Mouse (Mus musculus) liver, embryonic 14.5 days (tissue): ENCODE data around the gene Igf2bp1. TPM values are rescaled to one million over a fixed set of nuclear protein-coding genes. Genes with fewer than 3 reads are reported as not detected.

ENCODE experiments used
- ATAC-seq: fragments of 200-750 bp; cut with Nextera tagmentation; 2 replicates; pipeline ENCODE4 v1.8.0; 2017; ENCODE audit warnings: moderate number of reproducible peaks, mild to moderate bottlenecking, moderate library complexity; ENCODE audit not compliant: insufficient read depth
- DNase-seq, 3 experiments: peaks; one replicate each; pipeline ENCODE4 v3.0.0-alpha.2; 2012 to 2013; ENCODE audit warnings: low read depth in 3 of 3, low spot score in 3 of 3
- H3K27ac ChIP-seq: fragments of 300-500 bp; sonication (generic); 2 replicates; pipeline ENCODE4 v1.5.1; 2014; ENCODE audit warnings: moderate library complexity, mild to moderate bottlenecking, control low read depth, inconsistent platforms
- H3K27me3 ChIP-seq: fragments of 300-500 bp; sonication (generic); 2 replicates; pipeline ENCODE4 v1.6.1; 2014; ENCODE audit warnings: mild to moderate bottlenecking, low read length, moderate library complexity; ENCODE audit not compliant: control insufficient read depth, insufficient read depth
- H3K36me3 ChIP-seq: fragments of 300-500 bp; sonication (generic); replicated peaks from 2 replicates; pipeline ENCODE4 v1.6.1; 2014; ENCODE audit warnings: low read depth; ENCODE audit not compliant: control insufficient read depth, insufficient read depth
- H3K4me1 ChIP-seq, 2 experiments: fragments of 200-500 bp in 1 of 2; fragments of 300-500 bp in 1 of 2; sonication (generic) in 1 of 2; replicated peaks; 2 replicates each; pipeline ENCODE4 v1.6.1; 2012 to 2014; ENCODE audit warnings: antibody characterized with exemption in 1 of 2, inconsistent platforms in 1 of 2, low read length in 1 of 2; ENCODE audit not compliant: control insufficient read depth in 2 of 2, insufficient read depth in 2 of 2
- H3K4me2 ChIP-seq: fragments of 300-500 bp; sonication (generic); 2 replicates; pipeline ENCODE4 v1.6.1; 2014; ENCODE audit warnings: low read depth, mild to moderate bottlenecking, control low read depth, moderate library complexity
- H3K4me3 ChIP-seq, 2 experiments: fragments of 200-500 bp in 1 of 2; fragments of 300-500 bp in 1 of 2; sonication (generic) in 1 of 2; 2 replicates each; pipeline ENCODE4 v1.5.1; 2012 to 2014; ENCODE audit warnings: low read depth in 2 of 2, low read length in 2 of 2, mild to moderate bottlenecking in 2 of 2, control low read depth in 1 of 2, inconsistent platforms in 1 of 2, moderate library complexity in 1 of 2; ENCODE audit not compliant: insufficient read depth in 1 of 2
- H3K9ac ChIP-seq: fragments of 300-500 bp; sonication (generic); replicated peaks from 2 replicates; pipeline ENCODE4 v1.6.1; 2014; ENCODE audit warnings: mild to moderate bottlenecking, control low read depth, moderate library complexity
- H3K9me3 ChIP-seq: fragments of 300-500 bp; sonication (generic); 2 replicates; pipeline ENCODE4 v1.6.1; 2016; ENCODE audit warnings: low read length, mixed read lengths; ENCODE audit not compliant: control insufficient read depth
- CTCF ChIP-seq: IDR thresholded peaks from 2 replicates; pipeline ENCODE4 v1.5.1; 2016; ENCODE audit warnings: antibody characterized with exemption, low read depth, control low read depth
- EP300 ChIP-seq: IDR thresholded peaks from 2 replicates; pipeline ENCODE4 v1.6.1; 2016; ENCODE audit warnings: antibody characterized with exemption, low read depth
- WGBS: fragments of 180-500 bp; shearing (Covaris S2); extraction: QIAGEN DNeasy Blood & Tissue Kit; methylation state at CpG from one replicate; pipeline ENCODE4 v1.1.7; 2014; ENCODE audit not compliant: insufficient replicate concordance; 5-methylcytosine and 5-hydroxymethylcytosine counted together
- polyA plus RNA-seq, 2 experiments: library from polyadenylated mRNA; depleted of rRNA in 1 of 2; stranded (reverse) in 1 of 2; unstranded in 1 of 2; fragments of >200 nt; fragmentation: Nextera tagmentation in 1 of 2; extraction: Ambion mirVana in 1 of 2; gene quantifications; 2 replicates each; pipeline versions ENCODE4 v1.2.1 to v1.2.3; 2012 to 2014

Igf2bp1 gene
- polyA plus RNA-seq, 2 experiments, result 4.1 to 7.6 TPM

DNA sequence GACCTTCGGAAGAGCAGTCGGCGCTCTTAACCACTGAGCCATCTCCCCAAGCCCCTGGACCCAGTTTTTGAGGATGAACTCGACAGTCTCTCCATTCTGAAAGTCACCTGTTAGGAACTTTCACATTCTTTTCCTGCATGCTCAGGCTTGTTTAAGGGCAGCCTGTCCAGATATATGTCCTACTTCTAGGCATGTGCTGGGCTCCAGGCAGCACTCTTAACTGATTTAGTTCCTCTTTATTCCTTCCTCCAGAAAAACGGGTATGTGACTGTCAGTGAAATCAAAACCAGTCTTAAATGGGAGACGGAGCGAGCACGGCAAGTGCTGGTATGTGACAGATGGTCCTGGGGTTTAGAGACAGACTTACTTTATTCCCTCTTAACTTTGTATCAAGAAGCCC lies 40.3 kb upstream of the Igf2bp1 start:
- WGBS, result 73% methylated on average over 8 of the region's 8 CpGs
- H3K36me3 ChIP-seq, result peaks cover 54% of the 10 kb centered on the region

DNA sequence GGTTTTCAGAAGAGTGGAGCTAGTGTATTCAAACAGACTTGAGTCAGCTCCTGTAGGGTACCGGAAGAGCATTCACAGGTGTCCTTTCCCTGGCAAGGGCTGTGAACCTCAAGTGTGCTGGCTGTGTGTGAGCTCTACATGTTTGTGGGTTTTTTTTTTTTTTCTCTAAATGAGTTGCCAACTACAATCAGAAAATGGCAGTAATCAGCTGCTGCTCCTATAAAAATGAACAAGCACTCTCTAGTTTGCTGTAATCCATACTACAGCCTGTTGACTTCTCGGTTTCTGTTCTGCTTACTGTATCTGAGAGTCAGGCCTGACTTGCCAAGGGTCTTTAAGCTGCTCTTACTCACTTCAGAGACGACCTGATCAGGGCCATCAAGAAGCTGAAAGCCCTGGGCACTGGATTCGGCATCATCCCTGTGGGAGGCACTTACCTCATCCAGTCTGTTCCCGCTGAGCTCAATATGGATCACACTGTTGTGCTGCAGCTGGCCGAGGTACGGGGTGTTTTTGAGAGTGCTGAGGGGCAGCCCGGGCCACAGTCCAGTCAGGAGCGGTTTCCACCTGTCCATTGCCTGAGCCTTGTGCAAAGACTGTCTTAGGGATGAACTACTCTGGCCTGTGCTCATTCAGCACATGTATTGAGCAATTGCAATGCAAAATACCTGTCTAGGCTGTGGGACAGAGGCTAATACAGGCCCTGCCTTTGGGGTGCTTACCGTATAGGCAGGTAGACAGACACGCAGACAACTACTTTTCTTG lies 39.2 kb upstream of the Igf2bp1 start:
- Histone ChIP-seq H3K4me1 (no peaks in the 10 kb centered on the region), H3K27ac (no peak overlapping the region), H3K36me3 (peaks cover 43% of the 10 kb centered on the region), H3K9me3 (no peaks in the 10 kb centered on the region), H3K4me3 (no peak overlapping the region), H3K9ac (no peak overlapping the region), H3K27me3 (no peaks in the 10 kb centered on the region), H3K4me2 (no peak overlapping the region)
- DNase-seq (no peak), ATAC-seq (no peak)
- WGBS, result 88% methylated on average over 11 of the region's 11 CpGs
- TF ChIP-seq CTCF, result no peak
- TF ChIP-seq EP300, result no peak

More for the DNA sequence above, 40.3 kb upstream of the Igf2bp1 start:
- no peak overlapping the region for H3K4me3 ChIP-seq
- no peaks in the 10 kb centered on the region for H3K4me1 ChIP-seq
- no peaks in the 10 kb centered on the region for H3K27me3 ChIP-seq
- no peak overlapping the region for H3K4me2 ChIP-seq
- TF ChIP-seq CTCF, result no peak
- no peak overlapping the region for H3K27ac ChIP-seq
- DNase-seq, result no peak
- H3K9me3 ChIP-seq, result no peaks in the 10 kb centered on the region
- H3K9ac ChIP-seq, result no peak overlapping the region
- no peak for ATAC-seq

DNA sequence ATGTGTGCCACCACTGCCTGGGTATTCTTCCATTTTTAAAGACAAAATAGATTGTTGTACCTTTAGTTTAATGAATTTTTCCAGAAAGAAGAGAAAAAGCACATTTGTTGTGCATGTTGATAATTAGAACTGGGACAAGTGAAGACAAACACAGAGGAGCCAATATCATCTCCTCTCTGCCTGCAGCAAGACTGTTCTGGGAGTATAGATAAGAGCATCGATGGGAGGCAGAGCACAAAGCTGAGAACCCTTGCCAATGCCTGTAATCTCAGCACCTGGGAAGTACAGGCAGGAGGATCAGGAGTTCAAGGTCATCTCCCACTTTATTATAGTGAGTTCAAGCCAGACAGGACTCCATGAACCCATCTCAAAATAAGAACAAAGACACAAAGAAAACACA lies 32.8 kb upstream of the Igf2bp1 start:
- 26% methylated on average over 1 of the region's 1 CpGs for WGBS
- ATAC-seq (no peak), DNase-seq (peak in 2 of 3 experiments; percentile 25 to 33)
- TF ChIP-seq EP300, result peak; percentile 47; the same call in 1 of the 2 replicates
- no peak for TF ChIP-seq CTCF
- H3K27me3 ChIP-seq, result no peaks in the 10 kb centered on the region
- H3K27ac ChIP-seq, result no peak overlapping the region
- no peaks in the 10 kb centered on the region for H3K9me3 ChIP-seq
- H3K4me3 ChIP-seq, result no peak overlapping the region
- no peak overlapping the region for H3K4me2 ChIP-seq
- H3K4me1 ChIP-seq, result peaks cover 14 to 23% of the 10 kb centered on the region in 2 experiments
- H3K36me3 ChIP-seq, result peaks cover 15% of the 10 kb centered on the region; the same call in 1 of the 2 replicates
- H3K9ac ChIP-seq, result no peak overlapping the region

- Histone ChIP-seq H3K9ac (no peak overlapping the region), H3K4me2 (no peak overlapping the region), H3K4me3 (no peak overlapping the region), H3K27ac (no peak overlapping the region), H3K27me3 (no peaks in the 10 kb centered on the region), H3K36me3 (peaks cover 11% of the 10 kb centered on the region; the same call in 1 of the 2 replicates), H3K9me3 (no peaks in the 10 kb centered on the region), H3K4me1 (peaks cover 14 to 23% of the 10 kb centered on the region in 2 experiments)
- TF ChIP-seq CTCF (no peak), EP300 (no peak)
- DNase-seq (no peak), ATAC-seq (no peak)
- 49% methylated on average over 5 of the region's 5 CpGs for WGBS
These were observed 31.8 kb upstream of the Igf2bp1 start for GRCm38 (mm10) chr11:96037499-96037898.

- ATAC-seq, result peak; percentile 40; the same call in 1 of the 2 replicates
- H3K27ac ChIP-seq, result peak overlapping the region; percentile 7
These were observed 29.4 kb upstream of the Igf2bp1 start for GRCm38 (mm10) chr11:96035133-96035532.

More at GRCm38 (mm10) chr11:96035133-96035532, 29.4 kb upstream of the Igf2bp1 start:
- H3K9me3 ChIP-seq, result no peaks in the 10 kb centered on the region
- peak overlapping the region; percentile 66 for H3K4me2 ChIP-seq
- H3K4me3 ChIP-seq, result peak overlapping the region; percentile 84 to 93
- peaks cover 7% of the 10 kb centered on the region; the same call in 1 of the 2 replicates for H3K36me3 ChIP-seq
- H3K9ac ChIP-seq, result peak overlapping the region; percentile 81
- no peaks in the 10 kb centered on the region for H3K27me3 ChIP-seq
- WGBS, result 5% methylated on average over 6 of the region's 6 CpGs
- no peak for DNase-seq
- peaks cover 14 to 27% of the 10 kb centered on the region in 2 experiments for H3K4me1 ChIP-seq
- TF ChIP-seq CTCF, result no peak
- TF ChIP-seq EP300, result no peak
